Mouse (Mus musculus) CH12.LX (cell line): ENCODE data around the gene Pou2f3. TPM values are rescaled to one million over a fixed set of nuclear protein-coding genes. Genes with fewer than 3 reads are reported as not detected.

Experiments
- DNase-seq: peaks from one replicate; pipeline ENCODE4 v3.0.0-alpha.2; 2013; ENCODE audit errors: extremely low read depth
- H3K27ac ChIP-seq: 2 replicates; pipeline ENCODE4 v1.5.1; 2012; ENCODE audit warnings: low read depth, mild to moderate bottlenecking, control low read depth, moderate library complexity; ENCODE audit not compliant: insufficient read depth
- H3K27me3 ChIP-seq: replicated peaks from 2 replicates; pipeline ENCODE3; 2012; ENCODE audit warnings: inconsistent platforms
- H3K36me3 ChIP-seq, 2 experiments: replicated peaks in 1 of 2; 2 replicates each; pipeline versions ENCODE3 to v1.6.1; 2012; ENCODE audit warnings: inconsistent platforms in 1 of 2, low read length in 1 of 2, mild to moderate bottlenecking in 1 of 2, mixed read lengths in 1 of 2, moderate library complexity in 1 of 2; ENCODE audit not compliant: control insufficient read depth in 1 of 2, insufficient read depth in 1 of 2
- H3K4me1 ChIP-seq, 2 experiments: 2 replicates each; pipeline ENCODE4 v1.6.1; 2012; ENCODE audit warnings: inconsistent platforms in 1 of 2, moderate library complexity in 1 of 2; ENCODE audit not compliant: insufficient read depth in 2 of 2, control insufficient read depth in 1 of 2
- H3K4me2 ChIP-seq: 2 replicates; pipeline ENCODE4 v1.6.1; 2012; ENCODE audit warnings: low read depth, mild to moderate bottlenecking, control low read depth; ENCODE audit not compliant: poor library complexity, insufficient read depth, severe bottlenecking
- H3K4me3 ChIP-seq, 3 experiments: fragments of 150-350 bp in 1 of 3; sonication (generic) in 1 of 3; replicated peaks in 1 of 3; 2 replicates each; pipeline versions ENCODE3 to v1.5.1; 2011 to 2012; ENCODE audit warnings: low read depth in 2 of 3, low read length in 2 of 3, mild to moderate bottlenecking in 2 of 3, moderate library complexity in 2 of 3, control low read depth in 1 of 3, improper control_type of control experiment in 1 of 3, inconsistent platforms in 1 of 3, mixed read lengths in 1 of 3; ENCODE audit not compliant: poor library complexity in 1 of 3
- H3K79me2 ChIP-seq: replicated peaks from 2 replicates; pipeline ENCODE4 v1.6.1; 2012; ENCODE audit warnings: mild to moderate bottlenecking, moderate library complexity; ENCODE audit not compliant: control insufficient read depth, poor library complexity, insufficient read depth, severe bottlenecking; ENCODE audit errors: extremely low read depth
- H3K9ac ChIP-seq: 2 replicates; pipeline ENCODE4 v1.6.1; 2012; ENCODE audit warnings: low read depth, mild to moderate bottlenecking, control low read depth, moderate library complexity; ENCODE audit not compliant: insufficient read depth
- H3K9me3 ChIP-seq: replicated peaks from 2 replicates; pipeline ENCODE3; 2012; ENCODE audit warnings: low read length, inconsistent platforms, mixed read lengths
- BHLHE40 ChIP-seq: IDR thresholded peaks from 2 replicates; pipeline ENCODE4 v1.6.1; 2011; ENCODE audit warnings: mild to moderate bottlenecking, low read depth, low read length, improper control_type of control experiment
- CHD2 ChIP-seq: IDR thresholded peaks from 2 replicates; pipeline ENCODE4 v1.6.1; 2011; ENCODE audit warnings: low read length, improper control_type of control experiment
- CTCF ChIP-seq, 2 experiments: IDR thresholded peaks in 1 of 2; conservative IDR thresholded peaks in 1 of 2; 2 replicates each; pipeline ENCODE4 v1.5.1; 2011 to 2012; ENCODE audit warnings: low read depth in 2 of 2, low read length in 2 of 2, improper control_type of control experiment in 1 of 2, inconsistent platforms in 1 of 2, mild to moderate bottlenecking in 1 of 2, moderate library complexity in 1 of 2
- ELF1 ChIP-seq: IDR thresholded peaks from 2 replicates; pipeline ENCODE4 v1.6.1; 2014; ENCODE audit warnings: low read depth, mild to moderate bottlenecking, inconsistent platforms, low read length, improper control_type of control experiment
- JUN ChIP-seq: IDR thresholded peaks from 2 replicates; pipeline ENCODE4 v1.6.1; 2011; ENCODE audit warnings: low read depth, mild to moderate bottlenecking, low read length, improper control_type of control experiment, moderate library complexity; ENCODE audit not compliant: insufficient read depth
- JUND ChIP-seq: conservative IDR thresholded peaks from 2 replicates; pipeline ENCODE4 v1.6.1; 2011; ENCODE audit warnings: low read depth, low read length, improper control_type of control experiment
- MAFK ChIP-seq: IDR thresholded peaks from 2 replicates; pipeline ENCODE4 v1.6.1; 2011; ENCODE audit warnings: low read length, improper control_type of control experiment; ENCODE audit not compliant: insufficient replicate concordance
- MAZ ChIP-seq: IDR thresholded peaks from 2 replicates; pipeline ENCODE4 v1.6.1; 2012; ENCODE audit warnings: low read depth, mild to moderate bottlenecking, inconsistent platforms, low read length, improper control_type of control experiment, moderate library complexity
- MEF2A ChIP-seq: IDR thresholded peaks from 2 replicates; pipeline ENCODE4 v1.6.1; 2014; ENCODE audit warnings: low read depth, mild to moderate bottlenecking, inconsistent platforms, low read length, improper control_type of control experiment, borderline replicate concordance
- MXI1 ChIP-seq: IDR thresholded peaks from 2 replicates; pipeline ENCODE4 v1.6.1; 2011; ENCODE audit warnings: mild to moderate bottlenecking, low read depth, low read length, improper control_type of control experiment
- MYC ChIP-seq: IDR thresholded peaks from 2 replicates; pipeline ENCODE4 v1.6.1; 2011; ENCODE audit warnings: low read depth, mild to moderate bottlenecking, improper control_type of control experiment, low read length
- RAD21 ChIP-seq: IDR thresholded peaks from 2 replicates; pipeline ENCODE4 v1.6.1; 2011; ENCODE audit warnings: low read depth, mild to moderate bottlenecking, low read length, improper control_type of control experiment, moderate library complexity
- RCOR1 ChIP-seq: conservative IDR thresholded peaks from 2 replicates; pipeline ENCODE4 v1.6.1; 2012; ENCODE audit warnings: low read depth, mild to moderate bottlenecking, inconsistent platforms, low read length, improper control_type of control experiment
- SMC3 ChIP-seq: IDR thresholded peaks from 2 replicates; pipeline ENCODE4 v1.6.1; 2011; ENCODE audit warnings: low read depth, low read length, improper control_type of control experiment
- USF2 ChIP-seq: conservative IDR thresholded peaks from 2 replicates; pipeline ENCODE4 v1.6.1; 2011; ENCODE audit warnings: low read depth, low read length, improper control_type of control experiment
- dilution Hi-C: fragments of 300-500 bp; cut with MboI; formaldehyde crosslinking; loops from 2 replicates; pipeline ENCODE4 v1.14.3; 2020; ENCODE audit warnings: low sequenced_read_pairs; ENCODE audit not compliant: extremely low pct_unique_long_range_greater_than_20kb, extremely low pct_ligation_motif_present
- in situ Hi-C: fragments of 300-500 bp; cut with MboI; formaldehyde crosslinking; loops from 3 replicates; pipeline ENCODE4 v1.14.3; 2019; ENCODE audit warnings: low sequenced_read_pairs, low pct_ligation_motif_present, low pct_unique_long_range_greater_than_20kb, mixed read lengths
- polyA plus RNA-seq: library from polyadenylated mRNA; unstranded; fragments of >175 nt; gene quantifications from 2 replicates; pipeline ENCODE4 v1.2.1, GENCODE M21; 2012; ENCODE audit warnings: low read depth; ENCODE audit not compliant: insufficient read length
- total RNA-seq, 2 experiments: library from RNA; depleted of rRNA; stranded (reverse); fragments of 300-350 nt in 1 of 2; fragments of >200 nt in 1 of 2; gene quantifications; 2 replicates each; pipeline ENCODE4 v1.2.3; 2012 to 2014

Gene Pou2f3
- total and polyA plus RNA-seq, 3 experiments, result 0.21 to 0.49 TPM; not detected in 1

GRCm38 (mm10) chr9:43132380-43132779 lies 77.8 kb downstream of the Pou2f3 start:
- in situ Hi-C loops, result loop anchor here (10.0 kb wide), 1 partner anchor 152 kb away; no protein-coding TSS in a partner anchor
- Histone ChIP-seq H3K27me3 (peaks cover 10% of the 10 kb centered on the region), H3K9ac (no peak overlapping the region), H3K27ac (no peak overlapping the region), H3K9me3 (peaks cover 3% of the 10 kb centered on the region), H3K36me3 (no peaks in the 10 kb centered on the region), H3K4me1 (no peaks in the 10 kb centered on the region), H3K4me2 (no peak overlapping the region), H3K4me3 (no peak overlapping the region), H3K79me2 (no peaks in the 10 kb centered on the region)
- dilution Hi-C loops, result no loop called here
- TF ChIP-seq ELF1, result no peak
- no peak for TF ChIP-seq MEF2A
- TF ChIP-seq SMC3, result no peak
- TF ChIP-seq JUN, result no peak
- no peak for TF ChIP-seq RCOR1
- no peak for TF ChIP-seq JUND
- no peak for TF ChIP-seq MAFK
- TF ChIP-seq RAD21, result no peak
- TF ChIP-seq MYC, result no peak
- no peak for TF ChIP-seq MAZ
- no peak for TF ChIP-seq BHLHE40
- no peak for TF ChIP-seq MXI1
- DNase-seq, result no peak

- no peak overlapping the region for H3K4me2 ChIP-seq
- no peak overlapping the region for H3K9ac ChIP-seq
- H3K27ac ChIP-seq, result no peak overlapping the region
- DNase-seq, result no peak
- TF ChIP-seq MAFK (0 out of 2 replicates have a peak, but pooled peaks have one; percentile 33), USF2 (no peak)
- H3K79me2 ChIP-seq, result no peaks in the 10 kb centered on the region
- no peak overlapping the region for H3K4me3 ChIP-seq
- peaks cover 3% of the 10 kb centered on the region for H3K9me3 ChIP-seq
- H3K4me1 ChIP-seq, result no peaks in the 10 kb centered on the region
- dilution Hi-C loops, result no loop called here
- peaks cover 10% of the 10 kb centered on the region for H3K27me3 ChIP-seq
- in situ Hi-C loops, result loop anchor here (10.0 kb wide), 1 partner anchor 153 kb away; no protein-coding TSS in a partner anchor
- no peaks in the 10 kb centered on the region for H3K36me3 ChIP-seq
Measured at GRCm38 (mm10) chr9:43131940-43132339, 78.2 kb downstream of the Pou2f3 start.

GRCm38 (mm10) chr9:43130684-43131083 lies 79.5 kb downstream of the Pou2f3 start:
- TF ChIP-seq CTCF (conservative IDR thresholded peaks at IDR 0.05 in 1 of 2, IDR thresholded peaks at IDR 0.05 in 1 of 2; ENCODE audit: low read depth in 2 of 2, low read length in 2 of 2) (peak; percentile 6 to 39; a peak in 2 of 4 replicates), MAFK (no peak), SMC3 (0 out of 2 replicates have a peak, but pooled peaks have one; percentile 3), BHLHE40 (peak; percentile 40), CHD2 (no peak)
- H3K27ac ChIP-seq, result no peak overlapping the region
- H3K9me3 ChIP-seq, result peaks cover 3% of the 10 kb centered on the region
- no peak overlapping the region for H3K9ac ChIP-seq
- no peaks in the 10 kb centered on the region for H3K36me3 ChIP-seq
- dilution Hi-C loops, result no loop called here
- no peak for DNase-seq
- H3K79me2 ChIP-seq, result no peaks in the 10 kb centered on the region
- H3K4me1 ChIP-seq, result no peaks in the 10 kb centered on the region
- H3K4me2 ChIP-seq, result no peak overlapping the region
- H3K4me3 ChIP-seq, result no peak overlapping the region
- in situ Hi-C loops, result loop anchor here (10.0 kb wide), 1 partner anchor 154 kb away; no protein-coding TSS in a partner anchor
- H3K27me3 ChIP-seq, result peaks cover 14% of the 10 kb centered on the region
